Mouse (Mus musculus) frontal cortex, adult 2 months (tissue): ENCODE data around the gene Gm17657. TPM values are rescaled to one million over a fixed set of nuclear protein-coding genes. Genes with fewer than 3 reads are reported as not detected.
"Not testable (repeated sequence)": the region's sequence is repeated elsewhere in the genome, so short reads cannot be mapped to it uniquely, and the experiment has no call there.

Experiments
- DNase-seq, 2 experiments: peaks; one replicate each; pipeline ENCODE4 v3.0.0; 2022; ENCODE audit warnings: low spot score in 1 of 2; ENCODE audit errors: extremely low spot score in 1 of 2
- polyA plus RNA-seq: library from polyadenylated mRNA; depleted of rRNA; stranded (reverse); fragments of >200 nt; gene quantifications from 2 replicates; pipeline ENCODE4 v1.2.3, GENCODE M21; 2012

Gene Gm17657
- polyA plus RNA-seq, 1 experiment, result not detected

- DNase-seq, result no peak
These were observed 444 bp downstream of the Gm17657 start for GRCm38 (mm10) chr17:29548994-29549393.

- no peak for DNase-seq
These were observed 944 bp downstream of the Gm17657 start for GRCm38 (mm10) chr17:29548494-29548893.

GRCm38 (mm10) chr17:29545241-29545640 is 4.2 kb downstream of the Gm17657 start:
- DNase-seq, result no peak

- no peak for DNase-seq
These were observed 5.4 kb downstream of the Gm17657 start for GRCm38 (mm10) chr17:29544064-29544463.

- DNase-seq, result no peak
These were observed 6.4 kb downstream of the Gm17657 start for GRCm38 (mm10) chr17:29542831-29543690.

GRCm38 (mm10) chr17:29541419-29541818 is 8.0 kb downstream of the Gm17657 start:
- no peak for DNase-seq

- DNase-seq, result no peak
These were observed 9.0 kb downstream of the Gm17657 start for GRCm38 (mm10) chr17:29540426-29540825.

GRCm38 (mm10) chr17:29533866-29534265 is 15.6 kb downstream of the Gm17657 start:
- DNase-seq, result no peak

- DNase-seq, result no peak
These were observed 17.6 kb downstream of the Gm17657 start for GRCm38 (mm10) chr17:29531757-29532384.

- DNase-seq, result no peak
These were observed 18.2 kb downstream of the Gm17657 start for GRCm38 (mm10) chr17:29531278-29531677.

- no peak for DNase-seq
These were observed 18.9 kb downstream of the Gm17657 start for GRCm38 (mm10) chr17:29530508-29530907.

GRCm38 (mm10) chr17:29528568-29529187 is 20.8 kb downstream of the Gm17657 start:
- DNase-seq, result no peak

- no peak for DNase-seq
These were observed 23.8 kb downstream of the Gm17657 start for GRCm38 (mm10) chr17:29525613-29526012.

- DNase-seq, result no peak
These were observed 29.7 kb downstream of the Gm17657 start for GRCm38 (mm10) chr17:29519731-29520130.

- not testable (repeated sequence) for DNase-seq
These were observed 30.8 kb downstream of the Gm17657 start for GRCm38 (mm10) chr17:29518665-29519064.

- peak; percentile 44 to 95 for DNase-seq
These were observed 35.0 kb downstream of the Gm17657 start for GRCm38 (mm10) chr17:29514435-29514834.

- no peak for DNase-seq
These were observed 36.3 kb downstream of the Gm17657 start for GRCm38 (mm10) chr17:29513044-29513730.

- no peak for DNase-seq
These were observed 38.7 kb downstream of the Gm17657 start for GRCm38 (mm10) chr17:29510691-29511090.

GRCm38 (mm10) chr17:29508927-29509608 is 40.4 kb downstream of the Gm17657 start:
- no peak for DNase-seq

- DNase-seq, result no peak
These were observed 45.7 kb downstream of the Gm17657 start for GRCm38 (mm10) chr17:29503700-29504099.
